In the genomic region with DNA sequence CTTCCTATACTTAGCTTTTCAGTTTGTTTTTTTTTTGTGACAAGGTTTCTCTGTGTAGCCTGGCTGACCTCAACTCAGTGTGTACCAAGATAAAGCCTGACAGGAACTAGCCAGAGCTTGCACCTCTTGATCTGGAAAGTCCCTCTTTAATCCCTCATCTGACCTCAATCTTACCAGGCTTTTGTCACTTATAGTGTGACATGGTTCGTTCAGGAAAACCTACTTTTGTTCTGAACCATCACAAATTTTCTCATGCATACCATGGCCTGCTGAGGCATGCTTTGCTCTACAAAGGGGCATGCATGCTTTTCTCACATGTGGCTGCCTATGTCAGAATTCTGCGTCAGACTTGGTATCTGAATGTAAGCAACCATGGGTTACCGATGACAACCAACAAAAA, we compare ENCODE assay signal across 37 mouse cellular contexts. TPM values are rescaled to one million over a fixed set of nuclear protein-coding genes. Genes with fewer than 3 reads are reported as not detected.
A peak's percentile ranks its signal among the peaks of the same experiment; 100 is the strongest.
DNase-seq lines count a peak whose midpoint lies in the region; ATAC-seq lines count a peak whose summit lies in the region.
"Had no signal": no experiment of that assay in that cellular context is flagged by ENCODE, and none has a peak within 500 bp of the region (broad histone marks: within the 10 kb centered on the region; RNA-seq: fewer than 3 reads in every experiment).

No protein-coding gene starts in this region.

- H3K9ac ChIP-seq in heart, embryonic 15.5 days = no peak overlapping the region
- H3K9ac ChIP-seq in intestine, embryonic 16.5 days (ENCODE audit: low read depth, low read length) = no peak overlapping the region
- H3K9ac ChIP-seq: embryonic facial prominence, embryonic 12.5 days; forebrain, postnatal 0 days; heart, embryonic 12.5 days; hindbrain, embryonic 13.5 days; kidney, embryonic 15.5 days; limb, embryonic 12.5 days; liver, postnatal 0 days; neural tube, embryonic 15.5 days had no signal

- 0 out of 2 replicates have a peak overlapping the region, but pooled peaks have one; percentile 3 for H3K27ac ChIP-seq in heart, embryonic 15.5 days
- H3K27ac ChIP-seq in intestine, embryonic 16.5 days (ENCODE audit: low read length) = no peak overlapping the region
- H3K27ac ChIP-seq: embryonic facial prominence, embryonic 12.5 days; heart, adult 2 months; hindbrain, embryonic 13.5 days; kidney, embryonic 15.5 days; limb, embryonic 12.5 days; midbrain, embryonic 13.5 days; neural tube, embryonic 15.5 days had no signal

- H3K4me1 ChIP-seq in heart, embryonic 15.5 days (replicated peaks) = no peaks in the 10 kb centered on the region
- no peaks in the 10 kb centered on the region for H3K4me1 ChIP-seq in intestine, embryonic 16.5 days (ENCODE audit: control insufficient read depth, insufficient read depth, low read length)
- H3K4me1 ChIP-seq: embryonic facial prominence, embryonic 12.5 days; hindbrain, embryonic 13.5 days; limb, embryonic 12.5 days; midbrain, embryonic 13.5 days; neural tube, embryonic 15.5 days had no signal

- H3K9me3 ChIP-seq in heart, embryonic 15.5 days (replicated peaks) = no peaks in the 10 kb centered on the region
- no peaks in the 10 kb centered on the region for H3K9me3 ChIP-seq in intestine, embryonic 16.5 days (ENCODE audit: control insufficient read depth, low read length)
- H3K9me3 ChIP-seq: embryonic facial prominence, embryonic 12.5 days; heart, embryonic 12.5 days; hindbrain, embryonic 13.5 days; kidney, embryonic 15.5 days; limb, embryonic 12.5 days; midbrain, embryonic 13.5 days; neural tube, embryonic 15.5 days had no signal

- WGBS in heart, embryonic 15.5 days = 57% methylated on average over 3 of the region's 3 CpGs
- 84% methylated on average over 3 of the region's 3 CpGs for WGBS in intestine, embryonic 16.5 days

- no peak overlapping the region for H3K4me2 ChIP-seq in heart, embryonic 15.5 days
- H3K4me2 ChIP-seq in intestine, embryonic 16.5 days (ENCODE audit: low read depth, low read length) = no peak overlapping the region
- H3K4me2 ChIP-seq: embryonic facial prominence, embryonic 12.5 days; heart, embryonic 12.5 days; hindbrain, embryonic 13.5 days; kidney, embryonic 15.5 days; limb, embryonic 12.5 days; liver, embryonic 11.5 days; midbrain, embryonic 13.5 days; neural tube, embryonic 15.5 days had no signal

- H3K4me3 ChIP-seq in heart, embryonic 15.5 days = no peak overlapping the region
- no peak overlapping the region for H3K4me3 ChIP-seq in intestine, embryonic 16.5 days (ENCODE audit: low read length)
- H3K4me3 ChIP-seq: embryonic facial prominence, embryonic 12.5 days; erythroblast, embryonic 14.5 days; heart, adult 2 months; heart, embryonic 12.5 days; hindbrain, embryonic 13.5 days; kidney, embryonic 15.5 days; limb, embryonic 12.5 days; midbrain, embryonic 13.5 days; neural tube, embryonic 15.5 days had no signal

- H3K27me3 ChIP-seq in heart, embryonic 15.5 days = no peaks in the 10 kb centered on the region
- no peaks in the 10 kb centered on the region for H3K27me3 ChIP-seq in intestine, embryonic 16.5 days (replicated peaks; ENCODE audit: control insufficient read depth, insufficient read depth, low read length)
- H3K27me3 ChIP-seq: embryonic facial prominence, embryonic 12.5 days; heart, embryonic 12.5 days; hindbrain, embryonic 13.5 days; kidney, embryonic 15.5 days; limb, embryonic 12.5 days; midbrain, embryonic 13.5 days; neural tube, embryonic 15.5 days had no signal

- ATAC-seq in heart, embryonic 15.5 days (replicated peaks; ENCODE audit: insufficient number of reproducible peaks, insufficient read depth, low FRiP score, low read depth) = no peak
- no peak for ATAC-seq in megakaryocyte-erythroid progenitor cell, adult 5-6 weeks (replicated peaks; ENCODE audit: low FRiP score, low TSS enrichment, poor library complexity, severe bottlenecking)
- no peak for ATAC-seq in intestine, embryonic 16.5 days
- ATAC-seq: forebrain, postnatal 0 days; liver, postnatal 0 days; midbrain, embryonic 13.5 days had no signal

- peaks cover 6% of the 10 kb centered on the region; the same call in 1 of the 2 replicates for H3K36me3 ChIP-seq in heart, embryonic 15.5 days
- H3K36me3 ChIP-seq in intestine, embryonic 16.5 days (ENCODE audit: control insufficient read depth, insufficient read depth, low read length) = no peaks in the 10 kb centered on the region

- no peak for DNase-seq in heart, adult 11 months
- peak; percentile 67 for DNase-seq in CD4-positive helper T cell, adult 2 months (ENCODE audit: low read depth, low spot score)
- DNase-seq in T-cell, adult 2 months (ENCODE audit: low spot score) = peak; percentile 9
- peak; percentile 65 to 87 for DNase-seq in natural killer cell, adult 2 months (ENCODE audit: low spot score in 2 of 2)
- no peak for DNase-seq in frontal cortex, adult 2 months (ENCODE audit: extremely low spot score in 1 of 2, low spot score in 1 of 2)
- DNase-seq: adrenal gland, postnatal 10 days; cerebellum, adult 8-10 months; cerebellum, postnatal 25 days; forebrain, postnatal 0 days; gastrocnemius, postnatal 25 days; heart, adult 2 months; heart, postnatal 4 days; kidney, adult 18-20 months; kidney, postnatal 25 days; liver, postnatal 0 days; lung, postnatal 36 days; right cerebral cortex, adult 18-20 months; right cerebral cortex, postnatal 4 days had no signal

RNA-seq across cellular contexts. Expression of a gene that starts 28.5 kb away (rescaled TPM):
- 79.4 and 87.1 TPM in 2 replicates for polyA plus RNA-seq in heart, embryonic 15.5 days (2015; fragmentation: Nextera tagmentation; extraction: Ambion mirVana)
- total RNA-seq in megakaryocyte-erythroid progenitor cell, adult 5-6 weeks (2014; fragmentation: Nextera tagmentation) = 20.5 and 46.5 TPM in 2 replicates
- total RNA-seq in megakaryocyte-erythroid progenitor cell, adult 5-6 weeks (2017) = 51.4 and 82.3 TPM in 2 replicates
- polyA plus RNA-seq in frontal cortex, adult 2 months (2012; rRNA removed) = 7.6 and 9.4 TPM in 2 replicates
- polyA plus RNA-seq in intestine, embryonic 16.5 days (2015; fragmentation: Nextera tagmentation; extraction: Ambion mirVana) = 38.3 and 40.5 TPM in 2 replicates
- polyA plus RNA-seq: C2C12 had no signal

RNA-seq across cellular contexts. Expression of a gene that starts 51.1 kb away (rescaled TPM):
- 0.44 and 0.62 TPM in 2 replicates for polyA plus RNA-seq in heart, embryonic 15.5 days (2015; fragmentation: Nextera tagmentation; extraction: Ambion mirVana)
- 4.6 TPM in 1 of 2 replicates, not detected in the other for total RNA-seq in megakaryocyte-erythroid progenitor cell, adult 5-6 weeks (2014; fragmentation: Nextera tagmentation)
- not detected in 2 replicates for total RNA-seq in megakaryocyte-erythroid progenitor cell, adult 5-6 weeks (2017)
- polyA plus RNA-seq in frontal cortex, adult 2 months (2012; rRNA removed) = 0.15 TPM in 1 of 2 replicates, not detected in the other
- polyA plus RNA-seq in intestine, embryonic 16.5 days (2015; fragmentation: Nextera tagmentation; extraction: Ambion mirVana) = 0.53 and 0.54 TPM in 2 replicates
- total RNA-seq: forebrain, postnatal 0 days; layer of hippocampus, adult 18-20 months; left cerebral cortex, adult 18-20 months; left cerebral cortex, postnatal 25 days; megakaryocyte, adult 5-6 weeks; monocyte, adult 5-6 weeks had no signal
- polyA plus RNA-seq: C2C12; embryonic facial prominence, embryonic 12.5 days; erythroblast, embryonic 14.5 days; forebrain, embryonic 11.5 days; heart, embryonic 12.5 days; hindbrain, embryonic 13.5 days; limb, embryonic 12.5 days; liver, embryonic 11.5 days; liver, postnatal 0 days; midbrain, embryonic 13.5 days had no signal

Comparison
In these comparisons a context has a peak if more than half of its experiments do, and no peak if none do; other contexts are left out.
1. DNase-seq: peak in CD4-positive helper T cell, adult 2 months (single experiment), T-cell, adult 2 months (single experiment) and natural killer cell, adult 2 months (2 of 2); none in heart, adult 11 months (single experiment) and frontal cortex, adult 2 months (0 of 2).